Comparison of ENCODE assay signal across 11 mouse cellular contexts in genomic region chr11:60346537-60346936, GRCm38 (mm10). TPM values are rescaled to one million over a fixed set of nuclear protein-coding genes. Genes with fewer than 3 reads are reported as not detected.
DNase-seq lines count a peak whose midpoint lies in the region; ATAC-seq and TF ChIP-seq lines count a peak whose summit lies in the region.
"Had no signal": no experiment of that assay in that cellular context is flagged by ENCODE, and none has a peak within 500 bp of the region (broad histone marks: within the 10 kb centered on the region; RNA-seq: fewer than 3 reads in every experiment).

No protein-coding gene starts in this region.

- H3K9ac ChIP-seq in kidney, embryonic 16.5 days (replicated peaks; ENCODE audit: low read length) = no peak overlapping the region
- no peak overlapping the region for H3K9ac ChIP-seq in neural tube, embryonic 15.5 days (replicated peaks)
- H3K9ac ChIP-seq: embryonic facial prominence, embryonic 13.5 days; neural tube, embryonic 12.5 days had no signal

- no peaks in the 10 kb centered on the region for H3K27me3 ChIP-seq in kidney, embryonic 16.5 days (ENCODE audit: insufficient read depth, low read length)
- H3K27me3 ChIP-seq in G1E (ENCODE audit: insufficient read depth, low read length) = no peaks in the 10 kb centered on the region
- H3K27me3 ChIP-seq in neural tube, embryonic 15.5 days (replicated peaks) = no peaks in the 10 kb centered on the region
- H3K27me3 ChIP-seq: embryonic facial prominence, embryonic 13.5 days; neural tube, embryonic 12.5 days had no signal

- peaks cover 8% of the 10 kb centered on the region for H3K4me1 ChIP-seq in kidney, embryonic 16.5 days (ENCODE audit: insufficient read depth, low read length)
- H3K4me1 ChIP-seq in G1E (ENCODE audit: insufficient read depth, low read depth, low read length) = peaks cover 36% of the 10 kb centered on the region
- peaks cover 21% of the 10 kb centered on the region for H3K4me1 ChIP-seq in neural tube, embryonic 15.5 days

- no peak for TF ChIP-seq CTCF in G1E (IDR thresholded peaks at IDR 0.05; ENCODE audit: low read depth, low read length)

- ATAC-seq in kidney, embryonic 16.5 days (ENCODE audit: low FRiP score, low TSS enrichment) = no peak
- ATAC-seq in G1E (ENCODE audit: extremely low read depth, insufficient number of reproducible peaks, low FRiP score, poor library complexity, severe bottlenecking) = no peak
- ATAC-seq in cerebellum, adult (ENCODE audit: insufficient number of reproducible peaks, low FRiP score, low TSS enrichment) = peak; percentile 49; the same call in 1 of the 2 replicates
- no peak for ATAC-seq in neural tube, embryonic 15.5 days (ENCODE audit: low FRiP score)

- H3K4me2 ChIP-seq in kidney, embryonic 16.5 days (replicated peaks; ENCODE audit: low read depth, low read length) = no peak overlapping the region
- H3K4me2 ChIP-seq in neural tube, embryonic 15.5 days = no peak overlapping the region
- H3K4me2 ChIP-seq: embryonic facial prominence, embryonic 13.5 days; neural tube, embryonic 12.5 days had no signal

- no peak overlapping the region for H3K4me3 ChIP-seq in kidney, embryonic 16.5 days (ENCODE audit: low read length)
- H3K4me3 ChIP-seq in G1E (ENCODE audit: low read depth, low read length) = no peak overlapping the region
- no peak overlapping the region for H3K4me3 ChIP-seq in neural tube, embryonic 15.5 days (replicated peaks)
- H3K4me3 ChIP-seq: embryonic facial prominence, embryonic 13.5 days; neural tube, embryonic 12.5 days had no signal

- H3K27ac ChIP-seq in kidney, embryonic 16.5 days (ENCODE audit: low read length) = no peak overlapping the region
- H3K27ac ChIP-seq in neural tube, embryonic 15.5 days (replicated peaks) = no peak overlapping the region
- H3K27ac ChIP-seq: embryonic facial prominence, embryonic 13.5 days; neural tube, embryonic 12.5 days had no signal

- peak; percentile 76 for DNase-seq in kidney, adult 11 months
- peak; percentile 20 for DNase-seq in G1E (ENCODE audit: low spot score)
- peak; percentile 38 to 63 for DNase-seq in kidney, postnatal 4 days
- DNase-seq in T-cell, adult 2 months (ENCODE audit: low spot score) = no peak
- no peak for DNase-seq in embryo, embryonic 10 days (ENCODE audit: low spot score)
- DNase-seq: thymus, postnatal 4 days had no signal

- H3K9me3 ChIP-seq in kidney, embryonic 16.5 days (ENCODE audit: low read length) = no peaks in the 10 kb centered on the region
- no peaks in the 10 kb centered on the region for H3K9me3 ChIP-seq in G1E (replicated peaks)
- no peaks in the 10 kb centered on the region for H3K9me3 ChIP-seq in neural tube, embryonic 15.5 days (replicated peaks)
- H3K9me3 ChIP-seq: embryonic facial prominence, embryonic 13.5 days; neural tube, embryonic 12.5 days had no signal

- no peaks in the 10 kb centered on the region for H3K36me3 ChIP-seq in kidney, embryonic 16.5 days (ENCODE audit: insufficient read depth, low read length)
- H3K36me3 ChIP-seq in G1E (replicated peaks) = peaks cover 15% of the 10 kb centered on the region
- no peaks in the 10 kb centered on the region for H3K36me3 ChIP-seq in neural tube, embryonic 15.5 days
- H3K36me3 ChIP-seq: embryonic facial prominence, embryonic 13.5 days; neural tube, embryonic 12.5 days had no signal

- WGBS in kidney, embryonic 16.5 days = 63% methylated on average over 4 of the region's 4 CpGs
- WGBS in neural tube, embryonic 15.5 days = 66% methylated on average over 4 of the region's 4 CpGs

RNA-seq across cellular contexts. Expression of gene Tom1l2, which starts 6.2 kb away (rescaled TPM):
- 36.3 and 41.7 TPM in 2 replicates for polyA plus RNA-seq in kidney, embryonic 16.5 days (2015; fragmentation: Nextera tagmentation; extraction: Ambion mirVana)
- 20.4 and 24.8 TPM in 2 replicates for total RNA-seq in G1E (2014; fragmentation: Nextera tagmentation)
- 7.8 and 8.1 TPM in 2 replicates for total RNA-seq in G1E (2017)
- polyA plus RNA-seq in G1E (2012) = 19.0 and 20.9 TPM in 2 replicates
- polyA plus RNA-seq in neural tube, embryonic 15.5 days (2015; fragmentation: Nextera tagmentation; extraction: Ambion mirVana) = 66.3 and 68.9 TPM in 2 replicates

RNA-seq across cellular contexts. Expression of gene Drc3, which starts 6.6 kb away (rescaled TPM):
- polyA plus RNA-seq in kidney, embryonic 16.5 days (2015; fragmentation: Nextera tagmentation; extraction: Ambion mirVana) = 2.1 and 2.8 TPM in 2 replicates
- 1.1 TPM in 1 of 2 replicates, not detected in the other for total RNA-seq in G1E (2014; fragmentation: Nextera tagmentation)
- 0.99 and 1.4 TPM in 2 replicates for total RNA-seq in G1E (2017)
- 0.07 TPM in 2 replicates for polyA plus RNA-seq in G1E (2012)
- polyA plus RNA-seq in neural tube, embryonic 15.5 days (2015; fragmentation: Nextera tagmentation; extraction: Ambion mirVana) = 5.3 and 6.2 TPM in 2 replicates

Comparison
In these comparisons a context has a peak if more than half of its experiments do, and no peak if none do; other contexts are left out.
1. DNase-seq: peak in kidney, adult 11 months (single experiment), G1E (single experiment) and kidney, postnatal 4 days (2 of 2); none in T-cell, adult 2 months (single experiment) and embryo, embryonic 10 days (single experiment).